Mouse (Mus musculus) gastrocnemius, adult 2 months (tissue): Measurements from ENCODE around the gene Smdt1. TPM values are rescaled to one million over a fixed set of nuclear protein-coding genes. Genes with fewer than 3 reads are reported as not detected.
"Not testable (repeated sequence)": the region's sequence is repeated elsewhere in the genome, so short reads cannot be mapped to it uniquely, and the experiment has no call there.

Source experiments
- DNase-seq: peaks from one replicate; pipeline ENCODE4 v3.0.0; 2022
- H3K27ac ChIP-seq: fragments of 200-600 bp; 2 replicates; pipeline ENCODE4 v1.8.1; 2022; ENCODE audit warnings: mild to moderate bottlenecking
- H3K4me3 ChIP-seq: fragments of 200-600 bp; 2 replicates; pipeline ENCODE4 v1.8.1; 2022; ENCODE audit warnings: mild to moderate bottlenecking, moderate library complexity
- CTCF ChIP-seq: fragments of 200-600 bp; IDR thresholded peaks from 2 replicates; pipeline ENCODE4 v1.8.1; 2022; ENCODE audit warnings: antibody characterized with exemption, mild to moderate bottlenecking, moderate library complexity
- intact Hi-C: fragments of 180-260 bp; cut with DNase I; formaldehyde crosslinking; loops from one replicate; pipeline ENCODE4 v1.15.1; 2025
- total RNA-seq, 2 experiments: library from RNA; stranded (reverse); gene quantifications; 2 replicates each; pipeline ENCODE4 v1.2.3; 2021

The Smdt1 gene
- total RNA-seq, 2 experiments from 2014 or later, result 134 to 141 TPM

- TF ChIP-seq CTCF, result peak; percentile 53
- intact Hi-C loops, result no loop called here
- peak; percentile 83 for DNase-seq
- Histone ChIP-seq H3K4me3 (peak overlapping the region; percentile 28), H3K27ac (peak overlapping the region; percentile 94)
Measured at GRCm38 (mm10) chr15:82361459-82362018, 22.8 kb downstream of the Smdt1 start.

GRCm38 (mm10) chr15:82362234-82362633 is 23.5 kb downstream of the Smdt1 start:
- H3K4me3 ChIP-seq, result no peak overlapping the region
- intact Hi-C loops, result no loop called here
- no peak for DNase-seq
- TF ChIP-seq CTCF, result no peak
- peak overlapping the region; percentile 94 for H3K27ac ChIP-seq

GRCm38 (mm10) chr15:82363801-82364200 is 25.0 kb downstream of the Smdt1 start:
- DNase-seq, H3K27ac ChIP-seq, intact Hi-C loops, H3K4me3 ChIP-seq: not testable (repeated sequence)

GRCm38 (mm10) chr15:82364561-82364960 is 25.8 kb downstream of the Smdt1 start:
- intact Hi-C loops, DNase-seq: not testable (repeated sequence)
- Histone ChIP-seq H3K4me3 (peak overlapping the region; percentile 58), H3K27ac (peak overlapping the region; percentile 68)

- no peak for DNase-seq
- intact Hi-C loops, result no loop called here
- Histone ChIP-seq H3K27ac (no peak overlapping the region), H3K4me3 (no peak overlapping the region)
- no peak for TF ChIP-seq CTCF
Measured at GRCm38 (mm10) chr15:82368146-82368545, 29.4 kb downstream of the Smdt1 start.

- intact Hi-C loops, result no loop called here
- no peak for TF ChIP-seq CTCF
- DNase-seq, result no peak
- Histone ChIP-seq H3K27ac (no peak overlapping the region), H3K4me3 (no peak overlapping the region)
Measured at GRCm38 (mm10) chr15:82368851-82369250, 30.1 kb downstream of the Smdt1 start.

- H3K27ac ChIP-seq, result no peak overlapping the region
- no peak overlapping the region for H3K4me3 ChIP-seq
- intact Hi-C loops, result no loop called here
- no peak for TF ChIP-seq CTCF
- no peak for DNase-seq
Measured at GRCm38 (mm10) chr15:82372446-82372845, 33.7 kb downstream of the Smdt1 start.

GRCm38 (mm10) chr15:82372991-82373390 is 34.2 kb downstream of the Smdt1 start:
- TF ChIP-seq CTCF, result no peak
- no peak overlapping the region for H3K27ac ChIP-seq
- intact Hi-C loops, result no loop called here
- DNase-seq, result no peak
- H3K4me3 ChIP-seq, result no peak overlapping the region

GRCm38 (mm10) chr15:82374437-82374836 is 35.7 kb downstream of the Smdt1 start:
- intact Hi-C loops, result no loop called here
- DNase-seq, result no peak
- Histone ChIP-seq H3K4me3 (no peak overlapping the region), H3K27ac (peak overlapping the region; percentile 24; the same call in 1 of the 2 replicates)
- no peak for TF ChIP-seq CTCF

- Histone ChIP-seq H3K4me3 (peak overlapping the region; percentile 55), H3K27ac (peak overlapping the region; percentile 96)
- no peak for TF ChIP-seq CTCF
- intact Hi-C loops, result no loop called here
- no peak for DNase-seq
Measured at GRCm38 (mm10) chr15:82375855-82376254, 37.1 kb downstream of the Smdt1 start.

GRCm38 (mm10) chr15:82376393-82377138 is 37.8 kb downstream of the Smdt1 start:
- H3K4me3 ChIP-seq, result peak overlapping the region; percentile 88
- peak; percentile 75 for DNase-seq
- intact Hi-C loops, result no loop called here
- peak overlapping the region; percentile 96 for H3K27ac ChIP-seq
- no peak for TF ChIP-seq CTCF

GRCm38 (mm10) chr15:82377701-82378100 is 38.9 kb downstream of the Smdt1 start:
- peak overlapping the region; percentile 96 for H3K27ac ChIP-seq
- DNase-seq, result no peak
- intact Hi-C loops, result no loop called here
- H3K4me3 ChIP-seq, result peak overlapping the region; percentile 88
- TF ChIP-seq CTCF, result no peak

GRCm38 (mm10) chr15:82378261-82379180 is 39.8 kb downstream of the Smdt1 start:
- no peak for TF ChIP-seq CTCF
- peak overlapping the region; percentile 88 for H3K4me3 ChIP-seq
- intact Hi-C loops, result no loop called here
- no peak for DNase-seq
- peak overlapping the region; percentile 96 for H3K27ac ChIP-seq
